Mouse (Mus musculus) thymus, postnatal 0 days (tissue): ENCODE data around the gene Zyx. TPM values are rescaled to one million over a fixed set of nuclear protein-coding genes. Genes with fewer than 3 reads are reported as not detected.

ENCODE experiments used
- DNase-seq: peaks from one replicate; pipeline ENCODE4 v3.0.0-alpha.2; 2015; ENCODE audit warnings: low spot score
- polyA plus RNA-seq: library from polyadenylated mRNA; unstranded; fragments of >200 nt; fragmentation: Nextera tagmentation; extraction: Ambion mirVana; gene quantifications from 2 replicates; pipeline ENCODE4 v1.2.1, GENCODE M21; 2015

Zyx gene
- polyA plus RNA-seq, 1 experiment from 2014 or later: 60.7 TPM

- no peak for DNase-seq
Measured at GRCm38 (mm10) chr6:42395960-42396809, 46.8 kb downstream of the Zyx start.

DNA sequence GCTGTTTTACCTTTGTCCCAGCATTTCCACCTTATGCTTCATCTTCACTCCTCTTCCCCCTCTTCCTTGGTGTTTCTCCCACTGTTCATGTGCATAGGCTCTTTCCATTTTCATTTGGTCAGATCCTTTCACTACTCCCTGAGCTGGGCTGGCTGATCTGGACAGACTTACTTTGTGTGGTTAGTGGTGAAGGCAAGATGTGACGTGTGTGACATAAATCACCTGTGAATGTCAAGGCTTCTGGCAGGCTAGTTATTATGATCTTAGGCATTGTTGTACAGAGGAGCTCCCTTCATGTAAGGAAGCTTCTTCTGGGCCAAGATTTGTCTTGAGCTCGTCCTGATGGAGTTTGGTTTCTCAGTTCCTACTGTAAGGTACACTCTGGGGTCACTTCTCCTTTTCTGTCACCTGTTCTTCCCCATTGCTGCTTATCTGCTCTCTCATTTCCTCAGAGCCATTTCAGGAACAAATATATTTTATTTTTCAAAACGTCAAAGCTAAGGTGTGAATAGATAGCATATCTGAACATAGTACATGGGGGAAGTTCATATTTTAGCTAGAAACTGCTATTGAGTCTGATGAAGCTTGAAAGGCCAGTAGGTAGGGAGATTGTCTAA, 47.7 kb downstream of the Zyx start:
- DNase-seq: no peak

GRCm38 (mm10) chr6:42398285-42398684, 48.9 kb downstream of the Zyx start:
- DNase-seq: no peak

- DNase-seq: no peak
Measured at GRCm38 (mm10) chr6:42398998-42399397, 49.6 kb downstream of the Zyx start.

DNA sequence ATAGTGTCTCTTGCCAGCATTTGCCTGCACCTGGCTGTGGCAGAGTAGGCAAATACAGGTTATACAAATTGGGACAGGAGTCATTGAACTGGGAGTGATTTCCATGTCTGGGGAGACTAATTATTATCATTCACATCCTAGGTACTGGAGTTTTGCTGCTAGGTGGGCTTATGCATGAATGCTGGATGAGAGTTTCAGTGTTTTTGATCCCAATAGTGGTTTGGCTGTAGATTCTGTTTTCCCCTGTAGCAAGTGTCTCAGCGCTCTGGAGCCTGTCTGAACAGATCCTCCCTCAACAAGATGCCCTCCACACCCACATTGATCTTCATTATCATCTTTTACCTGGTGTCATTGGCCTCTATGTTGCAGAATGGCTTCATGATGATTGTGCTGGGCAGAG, 50.5 kb downstream of the Zyx start, which contains the start of gene Tas2r143:
Gene Tas2r143, plus strand, starts transcription at position 301 of the 400 bp plus-strand sequence.
- DNase-seq: no peak

- DNase-seq: no peak
Measured at GRCm38 (mm10) chr6:42405134-42405533, 55.7 kb downstream of the Zyx start, which contains the start of gene Tas2r135. Tas2r135 (plus strand) TSS chr6:42405434.

Other genes with a start within 250 kb of the Zyx start
- not detected in 2 replicates for gene Tas2r139, start 208.7 kb upstream of the Zyx start, polyA plus RNA-seq
- gene Tas2r144, start 134.3 kb upstream of the Zyx start, polyA plus RNA-seq: not detected in 2 replicates
- 7.5 and 10.0 TPM in 2 replicates for gene Gstk1, start 103.7 kb upstream of the Zyx start, polyA plus RNA-seq
- 0.43 and 0.54 TPM in 2 replicates for gene Tmem139, start 87.7 kb upstream of the Zyx start, polyA plus RNA-seq
- 72.7 and 74.5 TPM in 2 replicates for gene Casp2, start 84.6 kb upstream of the Zyx start, polyA plus RNA-seq
- 0.10 and 0.26 TPM in 2 replicates for gene Clcn1, start 62.9 kb upstream of the Zyx start, polyA plus RNA-seq
- gene Fam131b, start 25.0 kb upstream of the Zyx start, polyA plus RNA-seq: 0.07 TPM in 1 of 2 replicates, not detected in the other
- gene Epha1, start 23.6 kb downstream of the Zyx start, polyA plus RNA-seq: 4.0 and 4.3 TPM in 2 replicates
- gene Tas2r143, start 50.6 kb downstream of the Zyx start, polyA plus RNA-seq: not detected in 2 replicates
- not detected in 2 replicates for gene Tas2r135, start 55.8 kb downstream of the Zyx start, polyA plus RNA-seq
- not detected in 2 replicates for gene Tas2r126, start 84.9 kb downstream of the Zyx start, polyA plus RNA-seq
- not detected in 2 replicates for gene Olfr458, start 115.6 kb downstream of the Zyx start, polyA plus RNA-seq
- gene Olfr457, start 126.7 kb downstream of the Zyx start, polyA plus RNA-seq: not detected in 2 replicates
- gene Olfr456, start 137.6 kb downstream of the Zyx start, polyA plus RNA-seq: not detected in 2 replicates
- gene Olfr455, start 198.0 kb downstream of the Zyx start, polyA plus RNA-seq: not detected in 2 replicates
- gene Tcaf3, start 248.1 kb downstream of the Zyx start, polyA plus RNA-seq: not detected in 2 replicates